Mouse (Mus musculus) stomach, postnatal 0 days (tissue): ENCODE data around the gene Eif2s2. TPM values are rescaled to one million over a fixed set of nuclear protein-coding genes. Genes with fewer than 3 reads are reported as not detected.

Experiments used
- ATAC-seq: fragments of 200-750 bp; cut with Nextera tagmentation; 2 replicates; pipeline ENCODE4 v1.8.0; 2017; ENCODE audit not compliant: low FRiP score, low TSS enrichment
- DNase-seq: peaks from one replicate; pipeline ENCODE4 v3.0.0-alpha.2; 2016; ENCODE audit warnings: low spot score
- H3K27ac ChIP-seq: fragments of 300-500 bp; sonication (generic); replicated peaks from 2 replicates; pipeline ENCODE4 v1.5.1; 2014; ENCODE audit warnings: mild to moderate bottlenecking, control low read depth
- H3K27me3 ChIP-seq: fragments of 300-500 bp; sonication (generic); 2 replicates; pipeline ENCODE4 v1.6.1; 2014; ENCODE audit warnings: low read length; ENCODE audit not compliant: control insufficient read depth, insufficient read depth
- H3K36me3 ChIP-seq: fragments of 300-500 bp; sonication (generic); 2 replicates; pipeline ENCODE4 v1.6.1; 2014; ENCODE audit warnings: low read length, mixed read lengths; ENCODE audit not compliant: control insufficient read depth, insufficient read depth
- H3K4me1 ChIP-seq: fragments of 300-500 bp; sonication (generic); replicated peaks from 2 replicates; pipeline ENCODE4 v1.6.1; 2014; ENCODE audit warnings: antibody characterized with exemption; ENCODE audit not compliant: control insufficient read depth, insufficient read depth
- H3K4me2 ChIP-seq: fragments of 300-500 bp; sonication (generic); replicated peaks from 2 replicates; pipeline ENCODE4 v1.6.1; 2014; ENCODE audit warnings: low read depth, mild to moderate bottlenecking, control low read depth, moderate library complexity
- H3K4me3 ChIP-seq: fragments of 300-500 bp; sonication (generic); 2 replicates; pipeline ENCODE4 v1.5.1; 2014; ENCODE audit warnings: low read depth, low read length, control low read depth
- H3K9ac ChIP-seq: fragments of 300-500 bp; sonication (generic); 2 replicates; pipeline ENCODE4 v1.6.1; 2014; ENCODE audit warnings: mild to moderate bottlenecking, low read length, control low read depth, mixed read lengths
- H3K9me3 ChIP-seq: fragments of 300-500 bp; sonication (generic); 2 replicates; pipeline ENCODE4 v1.6.1; 2016; ENCODE audit warnings: low read length; ENCODE audit not compliant: control insufficient read depth
- CTCF ChIP-seq: IDR thresholded peaks from 2 replicates; pipeline ENCODE4 v1.5.1; 2016; ENCODE audit warnings: antibody characterized with exemption, low read depth, mild to moderate bottlenecking, moderate library complexity
- EP300 ChIP-seq: optimal IDR thresholded peaks from 2 replicates; pipeline ENCODE3; 2016; ENCODE audit warnings: antibody characterized with exemption
- WGBS: fragments of 180-500 bp; shearing (Covaris S2); extraction: QIAGEN DNeasy Blood & Tissue Kit; methylation state at CpG from one replicate; pipeline ENCODE4 v1.1.7; 2014; 5-methylcytosine and 5-hydroxymethylcytosine counted together
- polyA plus RNA-seq: library from polyadenylated mRNA; unstranded; fragments of >200 nt; fragmentation: Nextera tagmentation; extraction: Ambion mirVana; gene quantifications from 2 replicates; pipeline ENCODE4 v1.2.1, GENCODE M21; 2015

Eif2s2 gene
- polyA plus RNA-seq, 1 experiment from 2014 or later, result 83.9 TPM

DNA sequence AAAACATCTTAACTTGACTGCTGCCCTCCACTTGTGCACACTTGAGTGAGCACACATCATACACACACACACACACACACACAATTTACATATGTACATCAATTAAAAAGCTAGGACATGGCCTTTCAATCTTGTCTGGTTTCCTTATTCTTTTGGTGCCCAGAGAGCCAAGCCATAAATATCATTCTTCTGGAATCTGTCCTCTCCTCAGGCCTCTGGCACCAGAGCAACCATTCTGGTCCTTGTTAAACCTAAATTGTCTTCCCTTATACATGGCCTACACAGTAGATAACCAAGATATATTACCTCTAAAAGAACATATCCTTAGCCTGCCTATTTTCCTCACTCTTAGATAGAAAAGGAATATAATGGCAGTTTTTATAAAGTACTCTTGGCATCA is 44.6 kb downstream of the Eif2s2 start:
- no peak for ATAC-seq

GRCm38 (mm10) chr2:154836537-154836936 is 56.2 kb downstream of the Eif2s2 start:
- ATAC-seq (no peak), DNase-seq (no peak)
- TF ChIP-seq CTCF, result no peak
- no peak for TF ChIP-seq EP300
- H3K36me3 ChIP-seq, result no peaks in the 10 kb centered on the region; the same call in 1 of the 2 replicates
- no peaks in the 10 kb centered on the region for H3K27me3 ChIP-seq
- H3K9ac ChIP-seq, result no peak overlapping the region
- 93% methylated on average over 2 of the region's 2 CpGs for WGBS
- H3K9me3 ChIP-seq, result no peaks in the 10 kb centered on the region
- H3K4me3 ChIP-seq, result no peak overlapping the region
- H3K4me1 ChIP-seq, result no peaks in the 10 kb centered on the region
- no peak overlapping the region for H3K27ac ChIP-seq
- H3K4me2 ChIP-seq, result no peak overlapping the region

More for the DNA sequence above, 44.6 kb downstream of the Eif2s2 start:
- H3K27me3 ChIP-seq, result no peaks in the 10 kb centered on the region
- no peak for TF ChIP-seq EP300
- no peak for TF ChIP-seq CTCF
- no peak overlapping the region for H3K27ac ChIP-seq
- no peak for DNase-seq
- no peak overlapping the region for H3K4me2 ChIP-seq
- H3K4me1 ChIP-seq, result no peaks in the 10 kb centered on the region
- H3K36me3 ChIP-seq, result no peaks in the 10 kb centered on the region
- H3K9ac ChIP-seq, result no peak overlapping the region
- H3K9me3 ChIP-seq, result no peaks in the 10 kb centered on the region
- no peak overlapping the region for H3K4me3 ChIP-seq

DNA sequence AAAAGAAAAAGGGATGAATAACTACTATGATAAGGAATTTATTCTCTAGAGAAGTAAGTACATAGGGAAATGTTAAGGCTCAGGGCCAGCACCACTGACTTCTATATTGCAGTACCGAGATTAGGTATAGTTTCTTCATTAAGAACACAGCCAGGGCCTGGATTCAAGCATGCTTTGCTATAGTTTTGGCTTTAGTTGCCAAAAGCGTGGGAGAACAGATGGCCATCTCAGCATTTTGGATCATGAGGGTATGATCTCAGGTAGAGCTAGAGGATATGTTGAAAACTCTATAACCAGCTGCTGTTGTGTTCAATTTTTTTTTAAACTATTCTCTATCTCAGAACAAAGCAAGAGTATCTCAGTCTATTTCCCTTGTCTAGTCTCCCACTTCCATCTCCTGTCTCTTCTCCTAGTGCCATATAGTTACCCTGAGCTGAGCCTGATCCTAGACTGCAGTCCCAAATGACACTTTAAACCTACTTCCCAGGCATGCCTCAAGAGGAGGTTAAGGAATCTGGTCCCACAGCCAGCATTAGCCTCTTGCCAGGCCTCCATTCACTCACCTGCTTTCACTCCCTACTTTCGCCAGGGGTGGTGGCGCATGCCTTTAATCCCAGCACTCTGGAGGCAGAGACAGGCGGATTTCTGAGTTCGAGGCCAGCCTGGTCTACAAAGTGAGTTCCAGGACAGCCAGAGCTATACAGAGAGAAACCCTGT is 58.4 kb downstream of the Eif2s2 start:
- H3K36me3 ChIP-seq, result no peaks in the 10 kb centered on the region; the same call in 1 of the 2 replicates
- 90% methylated on average over 6 of the region's 6 CpGs for WGBS
- no peak overlapping the region for H3K27ac ChIP-seq
- DNase-seq (no peak), ATAC-seq (no peak)
- no peaks in the 10 kb centered on the region for H3K4me1 ChIP-seq
- H3K9ac ChIP-seq, result no peak overlapping the region
- no peak overlapping the region for H3K4me3 ChIP-seq
- no peak overlapping the region for H3K4me2 ChIP-seq
- H3K9me3 ChIP-seq, result no peaks in the 10 kb centered on the region
- H3K27me3 ChIP-seq, result no peaks in the 10 kb centered on the region
- no peak for TF ChIP-seq CTCF
- TF ChIP-seq EP300, result no peak

DNA sequence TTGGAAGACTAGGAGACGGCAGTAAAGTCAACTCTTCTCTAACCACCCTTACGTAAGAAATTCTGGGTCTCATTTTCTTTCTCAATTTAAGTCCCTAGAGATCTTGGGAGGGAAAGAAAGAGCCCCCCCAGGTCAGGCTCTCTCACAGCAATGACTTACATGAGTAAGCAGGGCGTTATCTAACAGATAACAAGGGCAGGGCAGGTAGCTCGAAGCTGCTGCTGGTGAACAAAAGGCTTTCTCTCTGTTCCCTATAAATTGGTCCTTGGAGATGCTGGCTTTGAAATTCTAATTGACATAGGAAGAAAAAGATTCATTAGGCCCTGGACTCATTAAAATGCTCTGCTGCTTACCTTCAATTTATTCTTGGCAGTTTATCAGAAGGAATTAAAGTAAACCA is 60.3 kb downstream of the Eif2s2 start:
- WGBS, result 49% methylated on average over 4 of the region's 4 CpGs
- no peak overlapping the region for H3K4me2 ChIP-seq
- TF ChIP-seq EP300 (no peak), CTCF (no peak)
- H3K9me3 ChIP-seq, result no peaks in the 10 kb centered on the region
- no peaks in the 10 kb centered on the region for H3K4me1 ChIP-seq
- DNase-seq (no peak), ATAC-seq (no peak)
- no peaks in the 10 kb centered on the region; the same call in 1 of the 2 replicates for H3K36me3 ChIP-seq
- H3K9ac ChIP-seq, result no peak overlapping the region
- no peak overlapping the region for H3K4me3 ChIP-seq
- no peak overlapping the region for H3K27ac ChIP-seq
- no peaks in the 10 kb centered on the region for H3K27me3 ChIP-seq

DNA sequence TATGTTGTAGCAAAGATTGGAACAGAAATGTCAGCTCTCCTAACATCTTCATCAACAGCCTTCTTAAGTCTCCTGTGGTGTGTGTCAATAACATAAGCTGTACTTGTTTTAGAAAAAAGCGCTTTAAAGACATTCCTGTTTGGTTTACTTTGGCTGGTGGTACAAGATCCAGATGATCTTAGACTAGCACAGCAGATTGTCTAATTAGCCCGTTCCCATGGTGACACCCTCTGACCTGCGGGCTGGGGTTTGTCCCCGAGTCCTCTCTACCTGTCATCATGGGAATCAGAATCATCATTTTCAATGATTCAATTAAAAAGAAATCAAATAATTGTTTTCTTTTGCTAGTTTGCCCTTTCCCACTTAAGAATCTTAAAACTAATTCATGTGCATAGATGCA is 65.2 kb downstream of the Eif2s2 start:
- DNase-seq (no peak), ATAC-seq (no peak)
- H3K27me3 ChIP-seq, result no peaks in the 10 kb centered on the region
- no peaks in the 10 kb centered on the region for H3K9me3 ChIP-seq
- 71% methylated on average over 4 of the region's 4 CpGs for WGBS
- TF ChIP-seq CTCF (no peak), EP300 (no peak)
- H3K4me2 ChIP-seq, result no peak overlapping the region
- H3K36me3 ChIP-seq, result 0 out of 2 replicates have a peak, but pooled peaks cover 3% of the 10 kb centered on the region
- no peak overlapping the region for H3K9ac ChIP-seq
- no peaks in the 10 kb centered on the region for H3K4me1 ChIP-seq
- no peak overlapping the region for H3K4me3 ChIP-seq
- no peak overlapping the region for H3K27ac ChIP-seq

DNA sequence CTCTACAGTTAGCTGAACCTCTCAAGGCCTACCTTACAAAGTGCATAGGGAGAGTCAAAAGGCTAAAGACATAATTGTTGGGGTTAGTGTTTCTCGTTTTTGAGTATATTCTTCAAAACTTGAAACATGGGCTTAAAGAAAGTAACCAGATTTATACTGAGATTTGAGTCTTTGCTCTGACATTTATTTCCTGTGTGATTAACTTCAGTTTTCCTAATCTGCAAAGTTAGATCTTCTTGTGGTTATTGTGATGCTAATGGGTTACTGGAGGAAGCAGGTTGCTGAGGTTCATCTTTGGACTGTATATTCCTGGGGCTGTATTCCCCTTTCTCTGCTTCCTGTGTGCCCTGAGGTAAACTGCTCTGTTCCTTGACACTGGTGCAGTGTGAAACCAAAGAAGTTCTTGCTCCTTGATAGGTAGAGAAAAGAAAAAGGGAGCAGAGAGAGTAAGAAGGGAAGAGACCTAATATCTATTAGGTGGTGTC is 66.6 kb downstream of the Eif2s2 start:
- ATAC-seq, result no peak
- H3K9ac ChIP-seq, result no peak overlapping the region
- no peaks in the 10 kb centered on the region for H3K27me3 ChIP-seq
- H3K4me3 ChIP-seq, result no peak overlapping the region
- H3K4me2 ChIP-seq, result no peak overlapping the region
- TF ChIP-seq EP300 (no peak), CTCF (no peak)
- no peaks in the 10 kb centered on the region for H3K9me3 ChIP-seq
- H3K4me1 ChIP-seq, result no peaks in the 10 kb centered on the region
- 0 out of 2 replicates have a peak, but pooled peaks cover 3% of the 10 kb centered on the region for H3K36me3 ChIP-seq
- no peak overlapping the region for H3K27ac ChIP-seq
- DNase-seq, result no peak
- WGBS, result 74% methylated on average over 1 of the region's 1 CpGs

Other genes starting within 250 kb of the Eif2s2 start
- 37.3 and 42.7 TPM in 2 replicates for gene Chmp4b, start 241.2 kb downstream of the Eif2s2 start, polyA plus RNA-seq
- gene Gm14214, start 122.9 kb downstream of the Eif2s2 start, polyA plus RNA-seq, result not detected in 2 replicates
- gene Raly, start 101.8 kb downstream of the Eif2s2 start, polyA plus RNA-seq, result 16.8 and 18.7 TPM in 2 replicates
- gene a, start 101.5 kb downstream of the Eif2s2 start, polyA plus RNA-seq, result 0.41 and 0.65 TPM in 2 replicates
- 0.24 and 0.48 TPM in 2 replicates for gene Gm14226, start 125.3 kb upstream of the Eif2s2 start, polyA plus RNA-seq
- 23.8 and 25.2 TPM in 2 replicates for gene Ahcy, start 181.6 kb upstream of the Eif2s2 start, polyA plus RNA-seq
- gene Itch, start 240.6 kb upstream of the Eif2s2 start, polyA plus RNA-seq, result 17.6 and 18.4 TPM in 2 replicates